Mouse (Mus musculus) stomach, embryonic 14.5 days (tissue): Measurements from ENCODE around the gene Nedd8. TPM values are rescaled to one million over a fixed set of nuclear protein-coding genes. Genes with fewer than 3 reads are reported as not detected.

ENCODE experiments used
- ATAC-seq: fragments of 200-750 bp; cut with Nextera tagmentation; 2 replicates; pipeline ENCODE4 v1.8.0; 2017; ENCODE audit warnings: low read depth, moderate TSS enrichment; ENCODE audit not compliant: insufficient number of reproducible peaks, insufficient read depth, low FRiP score
- H3K27ac ChIP-seq: fragments of 300-500 bp; sonication (generic); 2 replicates; pipeline ENCODE4 v1.5.1; 2014; ENCODE audit warnings: mild to moderate bottlenecking, low read length, moderate library complexity, mixed read lengths
- H3K27me3 ChIP-seq: fragments of 300-500 bp; sonication (generic); 2 replicates; pipeline ENCODE4 v1.6.1; 2014; ENCODE audit warnings: low read length, control low read depth, mixed read lengths; ENCODE audit not compliant: control insufficient read depth, insufficient read depth
- H3K36me3 ChIP-seq: fragments of 300-500 bp; sonication (generic); 2 replicates; pipeline ENCODE4 v1.6.1; 2014; ENCODE audit warnings: mild to moderate bottlenecking, control low read depth, low read length, moderate library complexity, mixed read lengths; ENCODE audit not compliant: control insufficient read depth, insufficient read depth
- H3K4me1 ChIP-seq: fragments of 300-500 bp; sonication (generic); 2 replicates; pipeline ENCODE4 v1.6.1; 2014; ENCODE audit warnings: low read length, control low read depth, mixed read lengths; ENCODE audit not compliant: control insufficient read depth, insufficient read depth
- H3K4me2 ChIP-seq: fragments of 300-500 bp; sonication (generic); replicated peaks from 2 replicates; pipeline ENCODE4 v1.6.1; 2014; ENCODE audit warnings: low read depth, low read length, control low read depth
- H3K4me3 ChIP-seq: fragments of 300-500 bp; sonication (generic); 2 replicates; pipeline ENCODE4 v1.5.1; 2014; ENCODE audit warnings: low read depth, low read length, control low read depth
- H3K9ac ChIP-seq: fragments of 300-500 bp; sonication (generic); replicated peaks from 2 replicates; pipeline ENCODE4 v1.6.1; 2014; ENCODE audit warnings: low read depth, mild to moderate bottlenecking, control low read depth, low read length, moderate library complexity, mixed read lengths
- H3K9me3 ChIP-seq: fragments of 300-500 bp; sonication (generic); 2 replicates; pipeline ENCODE4 v1.6.1; 2016; ENCODE audit warnings: low read depth, low read length, control low read depth; ENCODE audit not compliant: control insufficient read depth
- WGBS: fragments of 180-500 bp; shearing (Covaris S2); extraction: QIAGEN DNeasy Blood & Tissue Kit; methylation state at CpG from one replicate; pipeline ENCODE4 v1.1.7; 2014; 5-methylcytosine and 5-hydroxymethylcytosine counted together
- polyA plus RNA-seq: library from polyadenylated mRNA; unstranded; fragments of >200 nt; fragmentation: Nextera tagmentation; extraction: Ambion mirVana; gene quantifications from 2 replicates; pipeline ENCODE4 v1.2.1, GENCODE M21; 2014

The Nedd8 gene
- polyA plus RNA-seq, 1 experiment from 2014 or later, result 580 TPM

- ATAC-seq, result no peak
- no peak overlapping the region for H3K27ac ChIP-seq
- no peaks in the 10 kb centered on the region for H3K4me1 ChIP-seq
- no peak overlapping the region for H3K4me3 ChIP-seq
- no peaks in the 10 kb centered on the region for H3K36me3 ChIP-seq
- H3K9ac ChIP-seq, result no peak overlapping the region
- 79% methylated on average over 2 of the region's 2 CpGs for WGBS
- no peaks in the 10 kb centered on the region for H3K9me3 ChIP-seq
- no peak overlapping the region for H3K4me2 ChIP-seq
- no peaks in the 10 kb centered on the region for H3K27me3 ChIP-seq
These were observed 55.1 kb downstream of the Nedd8 start for GRCm38 (mm10) chr14:55616844-55617243.

GRCm38 (mm10) chr14:55615876-55616275 lies 56.0 kb downstream of the Nedd8 start:
- ATAC-seq, result no peak
- Histone ChIP-seq H3K36me3 (no peaks in the 10 kb centered on the region), H3K9ac (no peak overlapping the region), H3K27me3 (no peaks in the 10 kb centered on the region), H3K4me3 (no peak overlapping the region), H3K4me2 (no peak overlapping the region), H3K4me1 (no peaks in the 10 kb centered on the region), H3K27ac (no peak overlapping the region), H3K9me3 (no peaks in the 10 kb centered on the region)
- 48% methylated on average over 2 of the region's 2 CpGs for WGBS

GRCm38 (mm10) chr14:55614565-55615178 lies 57.3 kb downstream of the Nedd8 start:
- WGBS, result 79% methylated on average over 7 of the region's 7 CpGs
- Histone ChIP-seq H3K4me3 (no peak overlapping the region), H3K9ac (no peak overlapping the region), H3K27ac (no peak overlapping the region), H3K36me3 (no peaks in the 10 kb centered on the region), H3K9me3 (no peaks in the 10 kb centered on the region), H3K27me3 (no peaks in the 10 kb centered on the region), H3K4me1 (no peaks in the 10 kb centered on the region), H3K4me2 (no peak overlapping the region)
- ATAC-seq, result no peak

GRCm38 (mm10) chr14:55613346-55613745 lies 58.6 kb downstream of the Nedd8 start:
- H3K4me1 ChIP-seq, result no peaks in the 10 kb centered on the region
- no peak overlapping the region for H3K9ac ChIP-seq
- peaks cover 1% of the 10 kb centered on the region; the same call in 1 of the 2 replicates for H3K36me3 ChIP-seq
- H3K27ac ChIP-seq, result no peak overlapping the region
- no peak overlapping the region for H3K4me2 ChIP-seq
- H3K27me3 ChIP-seq, result no peaks in the 10 kb centered on the region
- ATAC-seq, result no peak
- WGBS, result 68% methylated on average over 6 of the region's 6 CpGs
- H3K9me3 ChIP-seq, result no peaks in the 10 kb centered on the region
- H3K4me3 ChIP-seq, result no peak overlapping the region

Other genes with a start within 250 kb of the Nedd8 start
- gene Dhrs4, start 193.4 kb downstream of the Nedd8 start, polyA plus RNA-seq, result 49.7 and 62.4 TPM in 2 replicates
- gene Carmil3, start 181.5 kb downstream of the Nedd8 start, polyA plus RNA-seq, result 3.9 and 4.4 TPM in 2 replicates
- gene Cpne6, start 161.7 kb downstream of the Nedd8 start, polyA plus RNA-seq, result 0.19 and 0.24 TPM in 2 replicates
- gene Nrl, start 147.1 kb downstream of the Nedd8 start, polyA plus RNA-seq, result not detected in 2 replicates
- 43.4 and 44.0 TPM in 2 replicates for gene Pck2, start 131.9 kb downstream of the Nedd8 start, polyA plus RNA-seq
- 67.6 and 69.6 TPM in 2 replicates for gene Dcaf11, start 112.1 kb downstream of the Nedd8 start, polyA plus RNA-seq
- gene A730061H03Rik, start 111.7 kb downstream of the Nedd8 start, polyA plus RNA-seq, result 0.91 and 1.2 TPM in 2 replicates
- gene Fitm1, start 96.5 kb downstream of the Nedd8 start, polyA plus RNA-seq, result 0.61 TPM in 1 of 2 replicates, not detected in the other
- 161 and 170 TPM in 2 replicates for gene Psme1, start 94.0 kb downstream of the Nedd8 start, polyA plus RNA-seq
- 5.9 and 7.1 TPM in 2 replicates for gene Emc9, start 86.8 kb downstream of the Nedd8 start, polyA plus RNA-seq
- gene Psme2, start 81.0 kb downstream of the Nedd8 start, polyA plus RNA-seq, result 296 and 307 TPM in 2 replicates
- gene Rnf31, start 80.4 kb downstream of the Nedd8 start, polyA plus RNA-seq, result 13.2 and 15.1 TPM in 2 replicates
- gene Irf9, start 68.6 kb downstream of the Nedd8 start, polyA plus RNA-seq, result 7.4 and 8.1 TPM in 2 replicates
- gene Rec8, start 54.1 kb downstream of the Nedd8 start, polyA plus RNA-seq, result 7.1 and 10.9 TPM in 2 replicates
- gene Ipo4, start 36.2 kb downstream of the Nedd8 start, polyA plus RNA-seq, result 93.6 and 105 TPM in 2 replicates
- gene Gm49378, start 34.2 kb downstream of the Nedd8 start, polyA plus RNA-seq, result 3.7 and 3.9 TPM in 2 replicates
- gene Tm9sf1, start 28.3 kb downstream of the Nedd8 start, polyA plus RNA-seq, result 109 and 112 TPM in 2 replicates
- 0.59 and 1.6 TPM in 2 replicates for gene Tssk4, start 21.9 kb downstream of the Nedd8 start, polyA plus RNA-seq
- 54.8 and 55.8 TPM in 2 replicates for gene Mdp1, start 11.6 kb downstream of the Nedd8 start, polyA plus RNA-seq
- 56.8 and 63.6 TPM in 2 replicates for gene Gmpr2, start 183 bp downstream of the Nedd8 start, polyA plus RNA-seq
- gene Tinf2, start 9.7 kb upstream of the Nedd8 start, polyA plus RNA-seq, result 44.2 and 45.5 TPM in 2 replicates
- gene Tgm1, start 41.8 kb upstream of the Nedd8 start, polyA plus RNA-seq, result 19.5 and 21.3 TPM in 2 replicates
- 30.0 and 31.0 TPM in 2 replicates for gene Rabggta, start 50.1 kb upstream of the Nedd8 start, polyA plus RNA-seq
- gene Dhrs1, start 73.6 kb upstream of the Nedd8 start, polyA plus RNA-seq, result 83.0 and 99.4 TPM in 2 replicates
- 36.6 and 38.8 TPM in 2 replicates for gene Nop9, start 73.6 kb upstream of the Nedd8 start, polyA plus RNA-seq
- gene Cideb, start 86.3 kb upstream of the Nedd8 start, polyA plus RNA-seq, result 2.3 and 2.6 TPM in 2 replicates
- gene Ltb4r2, start 89.3 kb upstream of the Nedd8 start, polyA plus RNA-seq, result 0.13 and 0.52 TPM in 2 replicates
- gene Ltb4r1, start 93.8 kb upstream of the Nedd8 start, polyA plus RNA-seq, result 0.42 and 0.88 TPM in 2 replicates
- 4.3 and 5.8 TPM in 2 replicates for gene Adcy4, start 112.0 kb upstream of the Nedd8 start, polyA plus RNA-seq
- gene Ripk3, start 116.7 kb upstream of the Nedd8 start, polyA plus RNA-seq, result 25.3 and 32.3 TPM in 2 replicates
- gene Nfatc4, start 151.0 kb upstream of the Nedd8 start, polyA plus RNA-seq, result 54.9 and 56.6 TPM in 2 replicates
- 14.2 and 17.2 TPM in 2 replicates for gene Nynrin, start 181.9 kb upstream of the Nedd8 start, polyA plus RNA-seq
- gene Cbln3, start 212.3 kb upstream of the Nedd8 start, polyA plus RNA-seq, result 0.36 and 0.45 TPM in 2 replicates
- gene Khnyn, start 212.8 kb upstream of the Nedd8 start, polyA plus RNA-seq, result 10.4 TPM in 2 replicates
- 64.4 and 71.5 TPM in 2 replicates for gene Sdr39u1, start 228.2 kb upstream of the Nedd8 start, polyA plus RNA-seq